ENCODE assay signal across 8 mouse cellular contexts in the genomic region with DNA sequence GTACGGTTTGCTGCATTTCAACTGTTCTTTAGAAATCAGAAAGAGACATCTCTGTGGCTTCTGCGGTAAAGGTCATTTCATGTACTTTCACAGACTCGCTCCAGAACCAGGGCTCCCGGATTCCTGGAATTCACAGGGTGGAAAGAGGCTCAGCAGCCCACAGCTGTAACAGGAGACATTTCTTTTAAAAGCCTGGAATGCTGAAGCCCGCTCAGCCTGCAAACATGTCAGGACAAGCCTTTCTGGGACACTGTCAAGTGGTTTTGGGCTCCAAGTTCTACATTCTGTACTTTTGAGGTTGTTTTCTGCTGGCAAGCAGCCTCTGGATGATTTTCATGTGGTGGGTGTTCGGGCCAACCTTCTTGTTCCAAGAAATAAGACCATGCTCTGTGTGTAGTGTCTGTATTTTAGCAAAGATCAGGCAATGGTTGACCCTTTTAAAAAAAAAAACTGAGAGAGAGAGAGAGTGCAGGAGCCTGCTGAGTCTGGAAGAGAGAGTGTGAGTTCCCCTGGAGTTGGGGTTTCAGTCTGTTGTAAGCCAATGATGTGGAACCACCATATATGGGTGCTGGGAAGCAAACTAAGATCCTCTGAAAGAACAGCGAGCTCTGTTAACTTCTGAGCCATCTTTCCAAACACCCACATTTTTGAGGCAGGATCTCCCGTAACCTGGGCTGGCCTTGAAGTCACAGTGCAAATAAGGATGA. TPM values are rescaled to one million over a fixed set of nuclear protein-coding genes. Genes with fewer than 3 reads are reported as not detected.
DNase-seq lines count a peak whose midpoint lies in the region; ATAC-seq and TF ChIP-seq lines count a peak whose summit lies in the region.
"Had no signal": no experiment of that assay in that cellular context is flagged by ENCODE, and none has a peak within 500 bp of the region (broad histone marks: within the 10 kb centered on the region; RNA-seq: fewer than 3 reads in every experiment).

No protein-coding gene starts in this region.

- no peak for TF ChIP-seq POLR2A in embryonic fibroblast, embryonic 13.5 days (IDR thresholded peaks at IDR 0.05; ENCODE audit: low read depth, low read length)

- H3K36me3 ChIP-seq in limb, embryonic 11.5 days (ENCODE audit: control insufficient read depth, insufficient read depth, low read length), result no peaks in the 10 kb centered on the region
- H3K36me3 ChIP-seq in stomach, embryonic 16.5 days (ENCODE audit: control insufficient read depth, insufficient read depth, low read length), result no peaks in the 10 kb centered on the region
- H3K36me3 ChIP-seq: neural tube, embryonic 12.5 days had no signal

- no peaks in the 10 kb centered on the region for H3K27me3 ChIP-seq in limb, embryonic 11.5 days (ENCODE audit: control insufficient read depth, insufficient read depth, low read length)
- H3K27me3 ChIP-seq in stomach, embryonic 16.5 days (ENCODE audit: control insufficient read depth, insufficient read depth, low read length), result no peaks in the 10 kb centered on the region
- H3K27me3 ChIP-seq: neural tube, embryonic 12.5 days had no signal

- intact Hi-C loops in heart, postnatal 14 days (cut with DNase I), result no loop called here

- peak overlapping the region; percentile 100 for H3K27ac ChIP-seq in embryonic fibroblast, embryonic 13.5 days (ENCODE audit: insufficient read depth, low read length)
- H3K27ac ChIP-seq in limb, embryonic 11.5 days (replicated peaks; ENCODE audit: low read depth, low read length), result peak overlapping the region; percentile 79
- peak overlapping the region; percentile 84 for H3K27ac ChIP-seq in stomach, embryonic 16.5 days (ENCODE audit: low read length)
- H3K27ac ChIP-seq: neural tube, embryonic 12.5 days had no signal

- ATAC-seq in limb, embryonic 11.5 days (ENCODE audit: insufficient number of reproducible peaks, low FRiP score, low TSS enrichment, low read depth), result no peak
- peak; percentile 52; the same call in 1 of the 2 replicates for ATAC-seq in stomach, embryonic 16.5 days (ENCODE audit: insufficient read depth, low FRiP score)

- peak; percentile 94 for DNase-seq in ZHBTc4 (ENCODE audit: low read depth, low spot score)
- peak; percentile 62 to 72 for DNase-seq in heart, postnatal 14 days
- DNase-seq in limb, embryonic 11.5 days (ENCODE audit: low spot score), result peak; percentile 56
- no peak for DNase-seq in ovary, postnatal 10 days (ENCODE audit: low spot score)
- no peak for DNase-seq in cerebellum, adult 8-10 months

- H3K9ac ChIP-seq in limb, embryonic 11.5 days (ENCODE audit: low read length), result peak overlapping the region; percentile 12; the same call in 1 of the 2 replicates
- peak overlapping the region; percentile 36; the same call in 1 of the 2 replicates for H3K9ac ChIP-seq in stomach, embryonic 16.5 days (ENCODE audit: low read length)
- H3K9ac ChIP-seq: neural tube, embryonic 12.5 days had no signal

- WGBS in limb, embryonic 11.5 days, result 43% methylated on average over 8 of the region's 8 CpGs
- 24% methylated on average over 8 of the region's 8 CpGs for WGBS in stomach, embryonic 16.5 days

- no peaks in the 10 kb centered on the region for H3K9me3 ChIP-seq in limb, embryonic 11.5 days (ENCODE audit: control insufficient read depth, low read length)
- no peaks in the 10 kb centered on the region for H3K9me3 ChIP-seq in stomach, embryonic 16.5 days (replicated peaks; ENCODE audit: control insufficient read depth, low read length)
- H3K9me3 ChIP-seq: neural tube, embryonic 12.5 days had no signal

- no peak overlapping the region for H3K4me2 ChIP-seq in limb, embryonic 11.5 days (ENCODE audit: low read depth, severe bottlenecking)
- H3K4me2 ChIP-seq in stomach, embryonic 16.5 days (ENCODE audit: low read depth, low read length), result peak overlapping the region; percentile 23; the same call in 1 of the 2 replicates
- H3K4me2 ChIP-seq: neural tube, embryonic 12.5 days had no signal

- TF ChIP-seq CTCF in embryonic fibroblast, embryonic 13.5 days (IDR thresholded peaks at IDR 0.05; ENCODE audit: borderline replicate concordance, insufficient read depth, low read length), result no peak

- H3K4me3 ChIP-seq in embryonic fibroblast, embryonic 13.5 days (ENCODE audit: insufficient read depth, low read length), result no peak overlapping the region
- no peak overlapping the region for H3K4me3 ChIP-seq in limb, embryonic 11.5 days (ENCODE audit: low read depth, low read length)
- no peak overlapping the region for H3K4me3 ChIP-seq in stomach, embryonic 16.5 days (replicated peaks; ENCODE audit: low read length)
- H3K4me3 ChIP-seq: neural tube, embryonic 12.5 days had no signal

- H3K4me1 ChIP-seq in embryonic fibroblast, embryonic 13.5 days (ENCODE audit: control insufficient read depth, insufficient read depth, low read length), result peaks cover 22% of the 10 kb centered on the region
- H3K4me1 ChIP-seq in limb, embryonic 11.5 days (ENCODE audit: control insufficient read depth, insufficient read depth, low read length), result peaks cover 16% of the 10 kb centered on the region
- peaks cover 28% of the 10 kb centered on the region for H3K4me1 ChIP-seq in stomach, embryonic 16.5 days (ENCODE audit: control insufficient read depth, insufficient read depth, low read length)

RNA-seq across cellular contexts. Expression of a gene that starts 9.6 kb away (rescaled TPM):
- polyA plus RNA-seq in embryonic fibroblast, embryonic 13.5 days (2011; ENCODE audit: insufficient read length, low read depth, missing spikeins), result 58.6 and 74.8 TPM in 2 replicates
- total RNA-seq in heart, postnatal 14 days (2021), result 100 to 1,000 TPM; 124 to 140 TPM
- 4.9 and 5.6 TPM in 2 replicates for polyA plus RNA-seq in limb, embryonic 11.5 days (2014; fragmentation: Nextera tagmentation; extraction: Ambion mirVana)
- 9.9 and 10.8 TPM in 2 replicates for polyA plus RNA-seq in stomach, embryonic 16.5 days (2015; fragmentation: Nextera tagmentation; extraction: Ambion mirVana)

Comparison
In these comparisons a context has a peak if more than half of its experiments do, and no peak if none do; other contexts are left out.
1. DNase-seq: peak in ZHBTc4 (single experiment), heart, postnatal 14 days (2 of 2) and limb, embryonic 11.5 days (single experiment); none in ovary, postnatal 10 days (single experiment) and cerebellum, adult 8-10 months (single experiment).
2. Peak in every context shown above with its lines, with median percentiles within 50 percentile points of each other: H3K27ac ChIP-seq.